Mouse (Mus musculus): Measurements from ENCODE around the gene Impdh2. TPM values are rescaled to one million over a fixed set of nuclear protein-coding genes. Genes with fewer than 3 reads are reported as not detected.

Impdh2 gene
- total and polyA plus RNA-seq, 2 experiments from 2014 or later, result 52.6 to 87.5 TPM

GRCm38 (mm10) chr9:108523341-108523740 is 36.7 kb upstream of the Impdh2 start:
- WGBS, result 95% methylated on average over 4 of the region's 4 CpGs
- H3K9ac ChIP-seq (replicated peaks; ENCODE audit: low read depth, low read length), result no peak overlapping the region
- no peak overlapping the region for H3K4me2 ChIP-seq (ENCODE audit: low read depth, low read length)
- H3K27me3 ChIP-seq (ENCODE audit: control insufficient read depth, insufficient read depth, low read length), result no peaks in the 10 kb centered on the region
- H3K4me3 ChIP-seq (ENCODE audit: low read depth, low read length), result no peak overlapping the region
- H3K36me3 ChIP-seq (replicated peaks; ENCODE audit: control insufficient read depth, insufficient read depth, low read length), result peaks cover 16% of the 10 kb centered on the region
- TF ChIP-seq EP300 (IDR thresholded peaks at IDR 0.05; ENCODE audit: low read depth), result no peak
- ATAC-seq (ENCODE audit: insufficient read depth, low read depth) (no peak), DNase-seq (ENCODE audit: low spot score) (no peak)
- no peak overlapping the region for H3K27ac ChIP-seq (ENCODE audit: low read depth)
- H3K9me3 ChIP-seq (replicated peaks; ENCODE audit: control insufficient read depth, low read length), result no peaks in the 10 kb centered on the region
- peaks cover 15% of the 10 kb centered on the region; the same call in 1 of the 2 replicates for H3K4me1 ChIP-seq (ENCODE audit: control insufficient read depth, insufficient read depth)

GRCm38 (mm10) chr9:108525400-108525799 is 34.7 kb upstream of the Impdh2 start:
- H3K36me3 ChIP-seq (replicated peaks; ENCODE audit: control insufficient read depth, insufficient read depth, low read length), result peaks cover 28% of the 10 kb centered on the region
- no peak overlapping the region for H3K9ac ChIP-seq (replicated peaks; ENCODE audit: low read depth, low read length)
- H3K27ac ChIP-seq (ENCODE audit: low read depth), result no peak overlapping the region
- ATAC-seq (ENCODE audit: insufficient read depth, low read depth) (no peak), DNase-seq (ENCODE audit: low spot score) (no peak)
- H3K9me3 ChIP-seq (replicated peaks; ENCODE audit: control insufficient read depth, low read length), result no peaks in the 10 kb centered on the region
- WGBS, result 57% methylated on average over 3 of the region's 3 CpGs
- H3K4me2 ChIP-seq (ENCODE audit: low read depth, low read length), result no peak overlapping the region
- H3K27me3 ChIP-seq (ENCODE audit: control insufficient read depth, insufficient read depth, low read length), result no peaks in the 10 kb centered on the region
- H3K4me1 ChIP-seq (ENCODE audit: control insufficient read depth, insufficient read depth), result peaks cover 12% of the 10 kb centered on the region; the same call in 1 of the 2 replicates
- no peak overlapping the region for H3K4me3 ChIP-seq (ENCODE audit: low read depth, low read length)
- TF ChIP-seq CTCF (IDR thresholded peaks at IDR 0.05; ENCODE audit: low read depth) (no peak), EP300 (IDR thresholded peaks at IDR 0.05; ENCODE audit: low read depth) (no peak)

GRCm38 (mm10) chr9:108530954-108531353 is 29.1 kb upstream of the Impdh2 start:
- Histone ChIP-seq H3K4me2 (ENCODE audit: low read depth, low read length) (no peak overlapping the region), H3K4me1 (ENCODE audit: control insufficient read depth, insufficient read depth) (no peaks in the 10 kb centered on the region), H3K9me3 (replicated peaks; ENCODE audit: control insufficient read depth, low read length) (no peaks in the 10 kb centered on the region), H3K36me3 (replicated peaks; ENCODE audit: control insufficient read depth, insufficient read depth, low read length) (peaks cover 75% of the 10 kb centered on the region), H3K9ac (replicated peaks; ENCODE audit: low read depth, low read length) (no peak overlapping the region), H3K27me3 (ENCODE audit: control insufficient read depth, insufficient read depth, low read length) (no peaks in the 10 kb centered on the region), H3K27ac (ENCODE audit: low read depth) (no peak overlapping the region), H3K4me3 (ENCODE audit: low read depth, low read length) (no peak overlapping the region)
- ATAC-seq (ENCODE audit: insufficient read depth, low read depth) (no peak), DNase-seq (ENCODE audit: low spot score) (no peak)
- TF ChIP-seq CTCF (IDR thresholded peaks at IDR 0.05; ENCODE audit: low read depth) (no peak), EP300 (IDR thresholded peaks at IDR 0.05; ENCODE audit: low read depth) (no peak)
- 89% methylated on average over 1 of the region's 1 CpGs for WGBS

GRCm38 (mm10) chr9:108531496-108531895 is 28.6 kb upstream of the Impdh2 start:
- no peak overlapping the region for H3K4me2 ChIP-seq (ENCODE audit: low read depth, low read length)
- TF ChIP-seq EP300 (IDR thresholded peaks at IDR 0.05; ENCODE audit: low read depth) (no peak), CTCF (IDR thresholded peaks at IDR 0.05; ENCODE audit: low read depth) (no peak)
- H3K9ac ChIP-seq (replicated peaks; ENCODE audit: low read depth, low read length), result no peak overlapping the region
- H3K4me1 ChIP-seq (ENCODE audit: control insufficient read depth, insufficient read depth), result no peaks in the 10 kb centered on the region
- peaks cover 81% of the 10 kb centered on the region for H3K36me3 ChIP-seq (replicated peaks; ENCODE audit: control insufficient read depth, insufficient read depth, low read length)
- H3K4me3 ChIP-seq (ENCODE audit: low read depth, low read length), result no peak overlapping the region
- WGBS, result 92% methylated on average over 1 of the region's 1 CpGs
- DNase-seq (ENCODE audit: low spot score) (no peak), ATAC-seq (ENCODE audit: insufficient read depth, low read depth) (no peak)
- no peak overlapping the region for H3K27ac ChIP-seq (ENCODE audit: low read depth)
- no peaks in the 10 kb centered on the region for H3K27me3 ChIP-seq (ENCODE audit: control insufficient read depth, insufficient read depth, low read length)
- no peaks in the 10 kb centered on the region for H3K9me3 ChIP-seq (replicated peaks; ENCODE audit: control insufficient read depth, low read length)

GRCm38 (mm10) chr9:108540846-108541245 is 19.2 kb upstream of the Impdh2 start:
- Histone ChIP-seq H3K4me1 (ENCODE audit: control insufficient read depth, insufficient read depth) (no peaks in the 10 kb centered on the region), H3K9me3 (replicated peaks; ENCODE audit: control insufficient read depth, low read length) (no peaks in the 10 kb centered on the region), H3K27ac (ENCODE audit: low read depth) (no peak overlapping the region), H3K27me3 (ENCODE audit: control insufficient read depth, insufficient read depth, low read length) (no peaks in the 10 kb centered on the region), H3K9ac (replicated peaks; ENCODE audit: low read depth, low read length) (no peak overlapping the region), H3K4me3 (ENCODE audit: low read depth, low read length) (no peak overlapping the region), H3K36me3 (replicated peaks; ENCODE audit: control insufficient read depth, insufficient read depth, low read length) (peaks cover 88% of the 10 kb centered on the region), H3K4me2 (ENCODE audit: low read depth, low read length) (no peak overlapping the region)
- no peak for TF ChIP-seq EP300 (IDR thresholded peaks at IDR 0.05; ENCODE audit: low read depth)
- TF ChIP-seq CTCF (IDR thresholded peaks at IDR 0.05; ENCODE audit: low read depth), result no peak
- ATAC-seq (ENCODE audit: insufficient read depth, low read depth) (no peak), DNase-seq (ENCODE audit: low spot score) (no peak)

- WGBS, result 91% methylated on average over 3 of the region's 3 CpGs
- Histone ChIP-seq H3K9me3 (replicated peaks; ENCODE audit: control insufficient read depth, low read length) (no peaks in the 10 kb centered on the region), H3K9ac (replicated peaks; ENCODE audit: low read depth, low read length) (no peak overlapping the region), H3K4me3 (ENCODE audit: low read depth, low read length) (no peak overlapping the region), H3K27ac (ENCODE audit: low read depth) (no peak overlapping the region), H3K36me3 (replicated peaks; ENCODE audit: control insufficient read depth, insufficient read depth, low read length) (peaks cover 90% of the 10 kb centered on the region), H3K27me3 (ENCODE audit: control insufficient read depth, insufficient read depth, low read length) (no peaks in the 10 kb centered on the region), H3K4me1 (ENCODE audit: control insufficient read depth, insufficient read depth) (no peaks in the 10 kb centered on the region), H3K4me2 (ENCODE audit: low read depth, low read length) (no peak overlapping the region)
- ATAC-seq (ENCODE audit: insufficient read depth, low read depth) (no peak), DNase-seq (ENCODE audit: low spot score) (no peak)
- no peak for TF ChIP-seq CTCF (IDR thresholded peaks at IDR 0.05; ENCODE audit: low read depth)
- TF ChIP-seq EP300 (IDR thresholded peaks at IDR 0.05; ENCODE audit: low read depth), result no peak
Measured at GRCm38 (mm10) chr9:108545986-108546385, 14.1 kb upstream of the Impdh2 start.

Measured in heart, postnatal 0 days (tissue).